Mouse (Mus musculus): ENCODE data around the gene Omp.

DNA sequence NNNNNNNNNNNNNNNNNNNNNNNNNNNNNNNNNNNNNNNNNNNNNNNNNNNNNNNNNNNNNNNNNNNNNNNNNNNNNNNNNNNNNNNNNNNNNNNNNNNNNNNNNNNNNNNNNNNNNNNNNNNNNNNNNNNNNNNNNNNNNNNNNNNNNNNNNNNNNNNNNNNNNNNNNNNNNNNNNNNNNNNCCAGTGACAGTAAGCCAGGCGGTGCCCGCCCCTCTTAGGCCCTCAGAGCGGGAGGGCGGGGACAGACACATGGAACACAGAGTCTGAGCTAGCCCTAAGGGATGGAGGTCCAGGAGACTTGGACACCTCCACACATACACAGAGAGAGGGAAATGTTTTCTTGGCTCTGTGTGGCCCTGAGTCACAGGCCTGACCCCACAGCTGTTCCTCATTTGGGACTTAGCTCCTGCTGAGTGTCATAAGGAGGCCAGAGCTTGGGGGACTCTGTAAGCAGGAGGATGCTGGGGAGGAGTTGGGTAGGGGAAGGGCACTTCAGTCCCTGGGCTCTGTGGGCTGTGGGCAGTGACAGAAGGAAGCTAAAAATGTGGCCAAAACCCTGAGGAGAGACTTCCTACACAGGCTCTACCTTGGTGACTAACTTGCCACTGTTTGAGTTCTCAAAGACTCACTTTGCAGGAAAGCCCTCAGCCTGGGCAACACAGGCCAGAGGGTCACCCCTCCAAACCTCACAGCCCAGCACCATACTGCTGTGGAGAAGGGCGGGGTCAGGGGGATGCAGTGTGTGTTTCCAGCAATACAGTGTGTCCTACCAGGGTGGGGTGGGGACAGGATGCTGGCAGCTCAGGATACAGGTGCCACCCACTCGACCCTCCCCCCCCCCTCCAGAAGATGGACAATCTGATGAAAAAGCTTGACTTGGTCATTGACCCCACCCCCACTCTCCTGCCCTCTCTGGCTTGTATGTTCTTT lies 26.1 kb upstream of the Omp start:
- TF ChIP-seq CTCF (IDR thresholded peaks at IDR 0.05; ENCODE audit: low read depth, low read length) (no peak), POLR2A (IDR thresholded peaks at IDR 0.05; ENCODE audit: borderline replicate concordance, low read depth, low read length) (no peak)

All from bone marrow macrophage, adult 2 months (primary cell).